Mouse (Mus musculus) left cerebral cortex, adult 9 months (tissue): ENCODE measurements at regions not wholly inside any gene's neighbourhood (a gene's known extent, or its start where the extent isn't known, plus 50 kb on each side); places are given as distances from the start of the nearest gene placed in this dataset.

Experiments used
- DNase-seq, 2 experiments: peaks; one replicate each; pipeline ENCODE4 v3.0.0; 2022; ENCODE audit warnings: low spot score in 2 of 2

DNA sequence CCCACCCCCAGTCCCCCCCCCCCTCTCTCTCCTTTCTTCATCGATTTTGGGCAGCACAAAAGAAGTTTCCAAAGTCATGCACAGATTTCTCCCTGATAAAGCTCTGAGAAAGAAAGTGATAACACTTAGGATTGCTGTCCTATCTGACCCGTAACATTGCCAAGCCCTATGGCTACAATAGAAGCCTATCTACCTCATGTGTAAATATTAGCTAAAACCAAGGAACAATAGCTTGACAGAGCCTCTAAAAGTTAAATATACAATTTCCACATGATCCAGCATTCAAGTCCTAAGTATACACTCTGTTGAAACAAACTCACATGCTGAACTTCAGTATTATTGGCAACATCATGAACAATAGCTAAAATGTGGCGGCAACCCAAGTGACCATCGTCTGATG, 864.9 kb downstream of the Efnb2 start:
- no peak for DNase-seq

DNA sequence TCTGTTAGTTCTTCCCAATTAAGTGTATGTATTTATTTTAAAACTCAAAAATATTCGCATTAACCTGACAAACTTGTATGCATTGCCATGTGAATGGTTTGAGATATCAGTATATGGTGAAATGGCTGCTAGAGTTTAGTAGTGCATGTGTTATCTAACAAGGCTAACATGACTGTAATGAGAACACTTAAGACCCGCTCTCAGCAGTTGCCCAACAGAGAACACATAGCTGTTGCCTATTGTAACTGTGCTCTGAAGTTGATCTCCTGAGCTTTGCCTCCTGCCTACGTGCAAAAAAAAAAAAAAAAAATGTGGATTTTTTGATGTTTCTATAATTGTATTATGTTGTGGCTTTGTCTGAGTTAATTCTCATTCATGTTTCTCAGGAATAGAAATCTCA, 897.2 kb downstream of the Efnb2 start:
- DNase-seq: no peak

DNA sequence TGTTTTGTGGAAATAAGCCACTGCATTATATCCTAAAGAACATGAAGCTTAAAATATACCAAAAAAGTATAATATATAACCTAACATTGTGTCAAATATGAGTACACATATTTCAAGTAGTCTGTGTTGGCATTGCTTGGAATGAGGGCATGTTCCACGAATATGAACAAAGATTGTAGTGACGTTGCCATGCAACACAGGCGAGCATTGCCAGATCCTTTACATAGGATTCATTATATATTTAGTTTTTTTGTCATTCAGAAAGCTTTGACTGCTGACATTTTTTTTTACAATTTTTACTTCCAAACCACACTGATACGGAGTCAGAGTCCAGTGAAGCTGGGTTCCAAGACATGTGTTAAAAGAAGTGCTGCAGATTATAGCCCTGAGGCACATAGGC, 900.1 kb downstream of the Efnb2 start:
- no peak for DNase-seq

DNA sequence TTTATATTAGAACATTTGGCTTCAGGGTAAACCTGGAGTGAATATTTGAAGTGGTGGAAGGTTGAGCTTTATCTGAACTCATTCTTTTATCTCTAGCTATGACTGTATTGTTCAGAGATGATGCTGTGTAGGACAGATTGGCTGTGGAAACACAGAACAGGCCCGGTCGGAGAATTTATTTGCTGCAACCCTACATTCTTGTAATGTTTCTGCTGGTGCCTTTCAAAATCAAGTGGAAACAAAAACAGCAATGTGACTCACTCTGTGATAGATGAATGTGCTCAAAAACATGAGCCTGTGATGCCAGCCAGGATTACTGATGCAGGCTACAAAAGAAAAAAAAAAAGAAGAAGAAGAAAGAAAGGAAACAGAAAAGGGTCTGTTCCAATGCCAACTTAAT, 928.3 kb downstream of the Efnb2 start:
- no peak for DNase-seq

DNA sequence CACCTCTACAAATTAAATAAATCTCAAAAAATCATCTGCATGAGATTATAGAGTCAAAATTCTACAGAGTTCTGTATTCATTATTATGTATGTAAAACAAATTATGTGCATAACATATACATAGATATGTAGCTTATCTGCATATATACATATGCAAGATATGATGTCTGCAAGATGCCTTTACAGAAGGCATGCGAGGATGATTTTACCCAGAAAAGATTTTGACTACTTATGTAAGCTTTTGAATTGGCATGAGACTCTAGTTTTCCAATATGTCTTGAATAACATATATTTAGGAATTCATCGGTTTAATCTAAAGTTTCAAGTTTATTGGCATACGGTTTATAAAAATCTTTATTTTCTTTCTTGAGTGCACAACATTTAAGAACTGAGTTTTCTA, 939.2 kb downstream of the Efnb2 start:
- DNase-seq: no peak

DNA sequence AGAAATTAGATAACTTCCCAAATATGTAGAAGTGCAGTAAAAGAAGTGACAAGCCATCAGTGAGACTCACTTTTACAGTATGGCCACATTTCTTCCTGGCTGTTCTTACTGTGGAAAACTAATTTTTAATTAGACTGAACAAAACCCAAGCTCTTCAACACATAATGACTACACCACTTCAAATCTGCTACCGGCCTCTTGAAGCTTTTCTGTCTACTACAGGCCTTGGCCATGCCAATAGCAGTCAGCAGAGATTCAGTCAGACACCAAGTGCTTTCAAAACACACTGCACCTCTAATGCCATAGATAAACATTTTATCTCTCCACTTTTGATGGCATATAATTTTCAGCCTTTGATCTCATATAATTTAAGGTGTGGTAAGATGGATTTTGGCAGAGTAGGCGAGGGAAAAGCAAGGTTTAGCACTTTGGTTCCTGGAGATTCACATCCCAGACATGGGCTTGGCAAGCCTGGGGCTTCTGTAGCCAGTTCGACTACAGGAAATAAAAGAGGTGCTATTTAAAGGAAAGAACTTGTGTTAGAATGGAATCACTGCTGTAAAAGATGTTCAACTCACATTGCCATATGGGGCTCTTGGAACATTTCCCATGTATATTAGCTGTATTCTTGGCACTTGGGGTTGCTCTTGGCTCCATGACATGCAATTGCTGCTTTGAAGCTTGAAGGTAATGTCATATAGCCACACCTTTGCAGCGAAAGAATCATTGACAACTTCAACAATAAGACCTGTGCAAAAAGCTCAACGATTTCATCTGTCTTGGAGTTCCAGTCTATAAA, 941.9 kb downstream of the Efnb2 start:
- DNase-seq: peak; percentile 52 to 78

DNA sequence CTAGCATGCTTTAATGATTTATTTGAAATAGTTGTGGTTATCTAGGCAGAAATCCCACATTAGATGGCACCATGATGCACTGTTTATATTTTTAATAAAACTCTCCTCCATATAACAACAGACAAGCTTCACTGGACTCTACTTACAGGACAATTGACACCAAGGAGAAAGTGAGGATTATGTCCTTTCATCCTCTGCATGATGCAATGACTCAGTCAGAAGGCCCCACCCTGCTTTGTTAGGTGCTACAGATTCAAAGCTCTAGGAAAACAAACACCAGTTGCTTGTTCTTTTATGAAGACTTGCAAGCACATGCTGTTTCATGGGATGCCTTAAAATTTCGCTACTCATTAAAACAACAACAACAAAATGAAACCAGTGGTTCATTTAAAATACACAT, 950.3 kb downstream of the Efnb2 start:
- no peak for DNase-seq

DNA sequence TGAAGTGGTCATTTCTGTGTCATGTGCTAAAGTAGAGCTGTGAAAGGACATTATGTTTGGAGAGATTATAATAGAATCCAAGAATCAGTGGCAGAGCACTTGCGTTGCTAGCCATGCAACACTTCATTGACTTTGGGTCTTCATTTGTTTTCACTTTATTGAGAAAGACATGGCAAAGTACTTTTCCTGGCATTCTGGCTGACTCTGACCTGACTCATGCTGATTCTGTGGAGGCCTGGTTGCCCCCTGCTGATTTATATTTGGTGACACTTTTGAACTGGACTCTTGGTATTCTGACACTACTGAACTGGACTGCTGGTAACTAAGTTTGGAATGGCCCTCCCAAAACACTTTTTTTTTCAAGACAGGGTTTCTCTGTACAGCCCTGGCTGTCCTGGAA, 951.6 kb downstream of the Efnb2 start:
- no peak for DNase-seq

DNA sequence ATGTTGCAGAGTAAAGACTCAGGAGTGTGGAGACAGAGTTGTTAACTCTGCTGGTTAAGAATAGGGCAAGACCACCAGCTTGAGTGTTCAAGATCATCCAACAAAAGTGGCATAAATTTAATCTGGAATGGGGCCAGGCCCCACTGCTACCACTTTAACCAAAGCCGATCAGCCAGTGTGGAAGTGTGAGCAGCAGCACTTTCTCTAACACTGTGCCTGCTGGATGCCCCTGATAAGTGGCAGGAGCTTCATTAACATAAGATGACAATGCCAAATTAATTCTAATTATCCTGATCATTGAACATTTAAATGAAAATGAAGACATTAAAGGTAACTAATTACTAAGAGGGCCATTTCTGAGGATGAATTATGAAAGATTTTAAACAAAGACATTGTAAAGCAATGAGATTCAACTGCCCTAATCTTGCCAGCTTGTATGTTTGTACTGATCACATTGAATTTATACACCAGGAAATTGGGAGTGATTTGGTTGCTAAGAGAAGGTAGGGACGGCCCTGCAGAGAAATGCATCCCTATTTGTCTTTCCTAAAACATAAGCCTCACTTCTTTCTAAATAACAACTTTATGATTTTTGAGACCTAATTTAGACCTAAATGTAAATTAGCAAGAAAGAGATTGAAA, 969.6 kb downstream of the Efnb2 start:
- no peak for DNase-seq

DNA sequence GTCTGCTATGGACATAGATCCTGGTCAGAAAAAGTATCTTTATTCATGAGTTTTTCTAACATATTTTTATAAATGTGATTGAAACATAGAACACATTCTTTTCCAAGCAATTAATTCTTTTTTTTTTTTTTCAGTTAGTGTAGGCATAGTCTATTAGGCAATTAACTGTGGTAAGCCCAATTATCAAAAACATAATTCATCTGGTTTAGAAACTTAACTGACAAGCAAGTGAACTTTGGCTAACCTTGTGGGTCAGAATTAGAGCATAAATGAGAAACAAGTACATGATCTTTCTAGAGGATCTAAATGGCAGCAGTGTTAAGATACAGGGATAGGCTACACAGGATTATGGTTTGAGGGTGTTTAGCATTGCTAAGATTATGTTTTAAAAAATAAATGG, 1007.2 kb downstream of the Efnb2 start:
- DNase-seq: no peak
